Mouse (Mus musculus) urinary bladder, adult 18-20 months (tissue): ENCODE measurements at regions not wholly inside any gene's neighbourhood (a gene's known extent, or its start where the extent isn't known, plus 50 kb on each side); places are given as distances from the start of the nearest gene placed in this dataset.

Source experiments
- DNase-seq, 2 experiments: peaks; one replicate each; pipeline ENCODE4 v3.0.0; 2022; ENCODE audit warnings: low spot score in 2 of 2, mixed read lengths in 2 of 2

- DNase-seq, result no peak
These were observed 169.8 kb downstream of the 3110018I06Rik start for GRCm38 (mm10) chr12:107658241-107658640.

GRCm38 (mm10) chr12:107658821-107659220, 170.4 kb downstream of the 3110018I06Rik start:
- no peak for DNase-seq

GRCm38 (mm10) chr12:107662624-107663023, 174.2 kb downstream of the 3110018I06Rik start:
- DNase-seq, result no peak

- DNase-seq, result no peak
These were observed 179.4 kb downstream of the 3110018I06Rik start for GRCm38 (mm10) chr12:107667836-107668235.

GRCm38 (mm10) chr12:107669046-107669445, 180.6 kb downstream of the 3110018I06Rik start:
- no peak for DNase-seq

GRCm38 (mm10) chr12:107669450-107669849, 181.0 kb downstream of the 3110018I06Rik start:
- no peak for DNase-seq

GRCm38 (mm10) chr12:107669910-107670309, 181.5 kb downstream of the 3110018I06Rik start:
- DNase-seq, result peak in 1 of 2 experiments; percentile 3

- no peak for DNase-seq
These were observed 188.6 kb downstream of the 3110018I06Rik start for GRCm38 (mm10) chr12:107677076-107677475.

- DNase-seq, result no peak
These were observed 199.0 kb downstream of the 3110018I06Rik start for GRCm38 (mm10) chr12:107687447-107687846.

- DNase-seq, result no peak
These were observed 201.0 kb downstream of the 3110018I06Rik start for GRCm38 (mm10) chr12:107689418-107689817.

GRCm38 (mm10) chr12:107690061-107690460, 201.6 kb downstream of the 3110018I06Rik start:
- DNase-seq, result no peak

- no peak for DNase-seq
These were observed 205.3 kb downstream of the 3110018I06Rik start for GRCm38 (mm10) chr12:107693693-107694092.

GRCm38 (mm10) chr12:107695014-107695413, 206.6 kb downstream of the 3110018I06Rik start:
- DNase-seq, result no peak

GRCm38 (mm10) chr12:107695438-107696267, 207.2 kb downstream of the 3110018I06Rik start:
- no peak for DNase-seq

- DNase-seq, result no peak
These were observed 211.9 kb downstream of the 3110018I06Rik start for GRCm38 (mm10) chr12:107700317-107700716.

- DNase-seq, result no peak
These were observed 212.6 kb downstream of the 3110018I06Rik start for GRCm38 (mm10) chr12:107700868-107701597.

GRCm38 (mm10) chr12:107708812-107709211, 220.4 kb downstream of the 3110018I06Rik start:
- no peak for DNase-seq

GRCm38 (mm10) chr12:107711017-107711416, 222.6 kb downstream of the 3110018I06Rik start:
- DNase-seq, result no peak

- no peak for DNase-seq
These were observed 223.2 kb downstream of the 3110018I06Rik start for GRCm38 (mm10) chr12:107711675-107712074.

GRCm38 (mm10) chr12:107713191-107713590, 224.8 kb downstream of the 3110018I06Rik start:
- DNase-seq, result no peak

GRCm38 (mm10) chr12:107714846-107715245, 226.4 kb downstream of the 3110018I06Rik start:
- DNase-seq, result no peak

- DNase-seq, result no peak
These were observed 227.4 kb downstream of the 3110018I06Rik start for GRCm38 (mm10) chr12:107715871-107716270.

- DNase-seq, result no peak
These were observed 232.5 kb downstream of the 3110018I06Rik start for GRCm38 (mm10) chr12:107720941-107721340.
